Mouse (Mus musculus): ENCODE measurements at regions not wholly inside any gene's neighbourhood (a gene's known extent, or its start where the extent isn't known, plus 50 kb on each side); places are given as distances from the start of the nearest gene placed in this dataset.

- no peak for DNase-seq (ENCODE audit: low spot score)
Measured at GRCm38 (mm10) chr4:39292348-39292845, 157.7 kb upstream of the 1700009N14Rik start.

- DNase-seq (ENCODE audit: low spot score) = no peak
Measured at GRCm38 (mm10) chr4:39310131-39310530, 140.0 kb upstream of the 1700009N14Rik start.

- DNase-seq (ENCODE audit: low spot score) = peak; percentile 6
Measured at GRCm38 (mm10) chr4:39344401-39345138, 105.5 kb upstream of the 1700009N14Rik start.

GRCm38 (mm10) chr4:39345139-39345412 is 105.0 kb upstream of the 1700009N14Rik start:
- DNase-seq (ENCODE audit: low spot score) = no peak

GRCm38 (mm10) chr4:39368159-39368558 is 81.9 kb upstream of the 1700009N14Rik start:
- DNase-seq (ENCODE audit: low spot score) = no peak

GRCm38 (mm10) chr4:39380771-39381170 is 69.3 kb upstream of the 1700009N14Rik start:
- DNase-seq (ENCODE audit: low spot score) = no peak

GRCm38 (mm10) chr4:39398226-39398625 is 51.9 kb upstream of the 1700009N14Rik start:
- DNase-seq (ENCODE audit: low spot score) = no peak
